Mouse (Mus musculus) kidney, embryonic 15.5 days (tissue): ENCODE results near the gene Zbed6. TPM values are rescaled to one million over a fixed set of nuclear protein-coding genes. Genes with fewer than 3 reads are reported as not detected.

Source experiments
- ATAC-seq: fragments of 200-750 bp; cut with Nextera tagmentation; replicated peaks from 2 replicates; pipeline ENCODE4 v1.8.0; 2017; ENCODE audit warnings: moderate TSS enrichment; ENCODE audit not compliant: low FRiP score
- H3K27ac ChIP-seq: fragments of 300-500 bp; sonication (generic); 2 replicates; pipeline ENCODE4 v1.5.1; 2015; ENCODE audit warnings: mild to moderate bottlenecking, inconsistent platforms
- H3K27me3 ChIP-seq: fragments of 300-500 bp; sonication (generic); 2 replicates; pipeline ENCODE4 v1.6.1; 2015; ENCODE audit warnings: inconsistent platforms
- H3K36me3 ChIP-seq: fragments of 300-500 bp; sonication (generic); 2 replicates; pipeline ENCODE4 v1.6.1; 2015; ENCODE audit warnings: inconsistent platforms
- H3K4me1 ChIP-seq: fragments of 300-500 bp; sonication (generic); 2 replicates; pipeline ENCODE4 v1.6.1; 2015; ENCODE audit warnings: inconsistent platforms
- H3K4me2 ChIP-seq: fragments of 300-500 bp; sonication (generic); 2 replicates; pipeline ENCODE4 v1.6.1; 2015; ENCODE audit warnings: moderate library complexity, mild to moderate bottlenecking, inconsistent platforms
- H3K4me3 ChIP-seq: fragments of 300-500 bp; sonication (generic); replicated peaks from 2 replicates; pipeline ENCODE4 v1.5.1; 2015; ENCODE audit warnings: mild to moderate bottlenecking, inconsistent platforms
- H3K9ac ChIP-seq: fragments of 300-500 bp; sonication (generic); 2 replicates; pipeline ENCODE4 v1.6.1; 2015; ENCODE audit warnings: mild to moderate bottlenecking, inconsistent platforms
- H3K9me3 ChIP-seq: fragments of 300-500 bp; sonication (generic); replicated peaks from 2 replicates; pipeline ENCODE4 v1.6.1; 2016; ENCODE audit warnings: inconsistent platforms
- WGBS: fragments of 180-500 bp; shearing (Covaris S2); methylation state at CpG from one replicate; pipeline ENCODE4 v1.1.7; 2015; ENCODE audit warnings: mixed read lengths; 5-methylcytosine and 5-hydroxymethylcytosine counted together
- polyA plus RNA-seq: library from polyadenylated mRNA; unstranded; fragments of >200 nt; fragmentation: Nextera tagmentation; extraction: Ambion mirVana; gene quantifications from 2 replicates; pipeline ENCODE4 v1.2.1, GENCODE M21; 2015

Gene Zbed6
- polyA plus RNA-seq, 1 experiment from 2014 or later: not detected

DNA sequence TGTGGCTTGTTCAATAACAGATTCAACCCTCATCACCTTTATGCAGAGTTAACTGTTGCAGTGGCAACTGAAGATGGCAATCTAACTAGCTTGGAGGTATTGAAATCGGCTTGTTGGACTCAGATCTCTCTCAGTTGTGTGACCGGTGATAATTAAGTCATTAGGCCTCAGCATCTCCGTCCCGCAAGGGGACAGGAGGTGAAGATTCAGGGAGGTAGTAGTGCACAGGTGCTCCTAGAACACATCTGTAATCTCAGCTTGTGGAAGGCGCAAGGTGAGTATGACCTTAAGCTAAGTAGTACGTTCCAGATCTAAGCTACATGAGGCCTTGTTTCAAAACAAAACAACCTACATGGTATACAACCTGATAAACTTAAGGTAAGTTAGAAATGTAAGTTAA is 50.1 kb downstream of the Zbed6 start:
- Histone ChIP-seq H3K9me3 (no peaks in the 10 kb centered on the region), H3K4me1 (peaks cover 15% of the 10 kb centered on the region), H3K27me3 (no peaks in the 10 kb centered on the region), H3K36me3 (peaks cover 49% of the 10 kb centered on the region), H3K4me3 (peak overlapping the region; percentile 80), H3K4me2 (peak overlapping the region; percentile 35), H3K9ac (no peak overlapping the region), H3K27ac (peak overlapping the region; percentile 29)
- ATAC-seq: no peak; the same call in none of the 2 replicates
- WGBS: 52% methylated on average over 6 of the region's 6 CpGs

DNA sequence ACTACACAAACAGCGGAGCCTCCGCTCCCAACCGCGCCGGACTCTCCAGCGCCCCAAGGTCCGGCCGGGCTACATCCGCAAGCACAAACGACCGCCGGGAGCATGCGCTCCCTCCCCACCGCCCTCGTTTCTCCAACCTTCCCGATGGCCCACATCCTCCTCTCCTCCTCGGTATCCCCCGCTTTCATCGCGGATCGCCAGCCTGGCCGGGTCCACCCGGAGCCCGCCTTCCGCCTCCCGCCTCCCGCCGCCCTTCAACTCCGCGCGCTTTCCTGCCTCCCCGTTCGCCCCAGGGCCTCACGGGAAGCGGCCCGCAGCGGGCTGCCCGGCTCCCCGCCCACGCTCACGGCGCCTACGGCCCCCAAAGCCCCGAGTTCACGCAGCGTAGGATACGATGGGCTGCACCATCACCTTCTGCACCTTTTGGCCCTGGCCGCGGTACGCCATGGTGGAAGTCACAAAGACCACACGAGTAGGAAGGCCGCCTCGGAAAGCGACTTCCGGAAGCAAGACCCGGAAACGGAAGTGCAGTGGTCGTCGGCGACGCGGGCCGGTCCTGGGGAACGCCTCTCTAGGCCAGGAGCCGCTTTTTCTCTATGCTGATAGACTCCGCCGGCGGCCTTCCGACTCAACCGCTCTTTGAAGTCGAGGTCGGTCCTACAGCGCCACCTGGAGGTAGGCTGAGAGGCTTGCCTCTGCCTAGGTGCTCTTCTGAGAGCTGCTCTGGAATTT is 50.7 kb downstream of the Zbed6 start, which contains the start of gene Snrpe:
Gene Snrpe, minus strand, starts transcription at position 521 of the 732 bp plus-strand sequence.
- H3K4me2 ChIP-seq: peak within 1 kb of the TSS; percentile 66

More for the DNA sequence above, 50.7 kb downstream of the Zbed6 start, which contains the start of gene Snrpe:
- H3K27me3 ChIP-seq: no peaks in the 10 kb centered on the region
- H3K4me1 ChIP-seq: peaks cover 15% of the 10 kb centered on the region
- peak; percentile 98 for ATAC-seq
- H3K9me3 ChIP-seq: no peaks in the 10 kb centered on the region
- H3K4me3 ChIP-seq: peak within 1 kb of the TSS; percentile 80
- WGBS: under 1% methylated on average over 73 of the region's 73 CpGs
- peak within 1 kb of the TSS; percentile 92 for H3K27ac ChIP-seq
- peaks cover 52% of the 10 kb centered on the region for H3K36me3 ChIP-seq
- H3K9ac ChIP-seq: peak within 1 kb of the TSS; percentile 73

Other genes starting within 250 kb of the Zbed6 start
- 15.0 and 16.2 TPM in 2 replicates for gene Sox13, start 236.5 kb downstream of the Zbed6 start, polyA plus RNA-seq
- 699 and 775 TPM in 2 replicates for gene Snrpe, start 50.6 kb downstream of the Zbed6 start, polyA plus RNA-seq
- 5.1 and 5.3 TPM in 2 replicates for gene Gm38394, start 433 bp upstream of the Zbed6 start, polyA plus RNA-seq
- 0.66 and 0.81 TPM in 2 replicates for gene Lax1, start 29.2 kb upstream of the Zbed6 start, polyA plus RNA-seq
- gene Atp2b4, start 140.2 kb upstream of the Zbed6 start, polyA plus RNA-seq: 7.2 and 8.5 TPM in 2 replicates
- gene Optc, start 247.1 kb upstream of the Zbed6 start, polyA plus RNA-seq: 0.27 and 0.56 TPM in 2 replicates